In genomic region chr17:52461709-52462141, GRCm38 (mm10) we compare ENCODE assay signal across 9 mouse cellular contexts.
A peak's percentile ranks its signal among the peaks of the same experiment; 100 is the strongest.
DNase-seq lines count a peak whose midpoint lies in the region; ATAC-seq and TF ChIP-seq lines count a peak whose summit lies in the region.
"Had no signal": no experiment of that assay in that cellular context is flagged by ENCODE, and none has a peak within 500 bp of the region (broad histone marks: within the 10 kb centered on the region; RNA-seq: fewer than 3 reads in every experiment).

No protein-coding gene starts in this region.

- no peak overlapping the region for H3K27ac ChIP-seq in kidney, adult 2 months (ENCODE audit: insufficient read depth, low read depth, low read length)
- no peak overlapping the region for H3K27ac ChIP-seq in kidney, embryonic 15.5 days
- H3K27ac ChIP-seq in forebrain, embryonic 13.5 days = 0 out of 2 replicates have a peak overlapping the region, but pooled peaks have one; percentile 48
- H3K27ac ChIP-seq: macrophage had no signal

- no peaks in the 10 kb centered on the region for H3K36me3 ChIP-seq in kidney, adult 2 months (ENCODE audit: control insufficient read depth, insufficient read depth, low read length)
- H3K36me3 ChIP-seq in kidney, embryonic 15.5 days = no peaks in the 10 kb centered on the region
- H3K36me3 ChIP-seq in forebrain, embryonic 13.5 days (ENCODE audit: poor library complexity, severe bottlenecking) = no peaks in the 10 kb centered on the region

- ATAC-seq in kidney, embryonic 15.5 days (replicated peaks; ENCODE audit: low FRiP score) = no peak
- ATAC-seq in forebrain, embryonic 13.5 days = peak; percentile 62
- ATAC-seq in megakaryocyte progenitor cell, adult 5-6 weeks (replicated peaks; ENCODE audit: poor library complexity) = peak; percentile 84

- 0 out of 2 replicates have a peak, but pooled peaks have one; percentile 27 for TF ChIP-seq CTCF in kidney, adult 2 months (conservative IDR thresholded peaks at IDR 0.05; ENCODE audit: insufficient read depth, insufficient read length, low read depth, low read length)
- TF ChIP-seq CTCF in brain, embryonic 14.5 days (IDR thresholded peaks at IDR 0.05; ENCODE audit: borderline replicate concordance, extremely low read depth, insufficient read depth, insufficient read length) = peak; percentile 84

- H3K27me3 ChIP-seq in kidney, adult 2 months (replicated peaks; ENCODE audit: control insufficient read depth, insufficient read depth, low read length) = no peaks in the 10 kb centered on the region
- H3K27me3 ChIP-seq in kidney, embryonic 15.5 days = no peaks in the 10 kb centered on the region
- no peaks in the 10 kb centered on the region for H3K27me3 ChIP-seq in forebrain, embryonic 13.5 days

- no peak overlapping the region for H3K9ac ChIP-seq in kidney, embryonic 15.5 days
- H3K9ac ChIP-seq in forebrain, embryonic 13.5 days = no peak overlapping the region

- peak; percentile 26 for DNase-seq in kidney, adult 2 months
- peak; percentile 91 for DNase-seq in brain, embryonic 14.5 days (ENCODE audit: low read depth)
- DNase-seq in kidney, postnatal 14 days = peak; percentile 16
- DNase-seq in right cerebral cortex, postnatal 25 days = peak; percentile 65
- no peak for DNase-seq in gastrocnemius, postnatal 4 days (ENCODE audit: low spot score in 2 of 2)

- no peaks in the 10 kb centered on the region for H3K9me3 ChIP-seq in kidney, embryonic 15.5 days (replicated peaks)
- H3K9me3 ChIP-seq in forebrain, embryonic 13.5 days (replicated peaks) = no peaks in the 10 kb centered on the region

- no peaks in the 10 kb centered on the region for H3K4me1 ChIP-seq in kidney, adult 2 months (ENCODE audit: control insufficient read depth, insufficient read depth, low read length)
- H3K4me1 ChIP-seq in kidney, embryonic 15.5 days = no peaks in the 10 kb centered on the region
- H3K4me1 ChIP-seq in forebrain, embryonic 13.5 days = peaks cover 14% of the 10 kb centered on the region

- no peak overlapping the region for H3K4me3 ChIP-seq in kidney, adult 2 months (ENCODE audit: insufficient read depth, low read depth, low read length)
- H3K4me3 ChIP-seq in kidney, embryonic 15.5 days (replicated peaks) = no peak overlapping the region
- no peak overlapping the region for H3K4me3 ChIP-seq in forebrain, embryonic 13.5 days

- no peak for TF ChIP-seq POLR2A in kidney, adult 2 months (IDR thresholded peaks at IDR 0.05; ENCODE audit: low read depth, low read length)
- TF ChIP-seq POLR2A in brain, embryonic 14.5 days (IDR thresholded peaks at IDR 0.05; ENCODE audit: borderline replicate concordance, extremely low read depth, insufficient read depth, insufficient read length, poor library complexity, severe bottlenecking) = no peak

- WGBS in kidney, adult 2 months = 29% methylated on average over 6 of the region's 6 CpGs
- 35% methylated on average over 6 of the region's 6 CpGs for WGBS in kidney, embryonic 15.5 days
- WGBS in forebrain, embryonic 13.5 days = 22% methylated on average over 6 of the region's 6 CpGs

- H3K4me2 ChIP-seq in kidney, embryonic 15.5 days = no peak overlapping the region
- peak overlapping the region; percentile 16; the same call in 1 of the 2 replicates for H3K4me2 ChIP-seq in forebrain, embryonic 13.5 days

Comparison
In these comparisons a context has a peak if more than half of its experiments do, and no peak if none do; other contexts are left out.
1. DNase-seq: peak in kidney, adult 2 months (single experiment), brain, embryonic 14.5 days (single experiment), kidney, postnatal 14 days (single experiment) and right cerebral cortex, postnatal 25 days (single experiment); none in gastrocnemius, postnatal 4 days (0 of 2).